Mouse (Mus musculus) central nervous system, embryonic 11.5 days (tissue): ENCODE data around the gene Tep1. TPM values are rescaled to one million over a fixed set of nuclear protein-coding genes. Genes with fewer than 3 reads are reported as not detected.

ENCODE experiments used
- polyA plus RNA-seq: library from polyadenylated mRNA; depleted of rRNA; stranded (reverse); fragments of >200 nt; gene quantifications from 2 replicates; pipeline ENCODE4 v1.2.3, GENCODE M21; 2012; rRNA removed

The Tep1 gene
- polyA plus RNA-seq, result 8.0 and 11.4 TPM in 2 replicates

GRCm38 (mm10) chr14:50869889-50870804, at the start of gene Tep1:
Gene Tep1 (minus strand): TSS chr14:50870560.

GRCm38 (mm10) chr14:50897374-50897765, 27.0 kb upstream of the Tep1 start, which contains the start of gene Klhl33:
Gene Klhl33 (minus strand): TSS chr14:50897507.

GRCm38 (mm10) chr14:50807487-50808072, 62.8 kb downstream of the Tep1 start, which contains the start of the genes Ccnb1ip1 and Parp2:
Gene Ccnb1ip1 (minus strand): TSS chr14:50807732.
Gene Parp2 (plus strand): TSS chr14:50807841.

GRCm38 (mm10) chr14:50785251-50785637, 85.1 kb downstream of the Tep1 start, which contains the start of gene Ttc5:
Gene Ttc5 (minus strand): TSS chr14:50785519.

Other genes with a start within 250 kb of the Tep1 start
- not detected in 2 replicates for gene Olfr745, start 231.2 kb downstream of the Tep1 start, polyA plus RNA-seq
- gene Olfr746, start 223.5 kb downstream of the Tep1 start, polyA plus RNA-seq, result not detected in 2 replicates
- gene Olfr747, start 177.4 kb downstream of the Tep1 start, polyA plus RNA-seq, result not detected in 2 replicates
- gene Olfr748, start 163.2 kb downstream of the Tep1 start, polyA plus RNA-seq, result not detected in 2 replicates
- not detected in 2 replicates for gene Olfr749, start 125.5 kb downstream of the Tep1 start, polyA plus RNA-seq
- 98.5 and 117 TPM in 2 replicates for gene Ttc5, start 85.0 kb downstream of the Tep1 start, polyA plus RNA-seq
- 0.17 TPM in 1 of 2 replicates, not detected in the other for gene Ccnb1ip1, start 62.8 kb downstream of the Tep1 start, polyA plus RNA-seq
- gene Parp2, start 62.7 kb downstream of the Tep1 start, polyA plus RNA-seq, result 93.7 and 103 TPM in 2 replicates
- 0.26 and 0.34 TPM in 2 replicates for gene Klhl33, start 26.9 kb upstream of the Tep1 start, polyA plus RNA-seq
- 116 and 147 TPM in 2 replicates for gene Osgep, start 54.3 kb upstream of the Tep1 start, polyA plus RNA-seq
- 251 and 280 TPM in 2 replicates for gene Apex1, start 54.4 kb upstream of the Tep1 start, polyA plus RNA-seq
- gene Pip4p1, start 60.3 kb upstream of the Tep1 start, polyA plus RNA-seq, result 82.2 and 83.3 TPM in 2 replicates
- gene Pnp, start 60.5 kb upstream of the Tep1 start, polyA plus RNA-seq, result 56.1 and 57.4 TPM in 2 replicates
- gene Gm49342, start 74.0 kb upstream of the Tep1 start, polyA plus RNA-seq, result 55.7 and 88.9 TPM in 2 replicates
- 0.55 and 0.57 TPM in 2 replicates for gene Pnp2, start 85.4 kb upstream of the Tep1 start, polyA plus RNA-seq
- 0.04 TPM in 1 of 2 replicates, not detected in the other for gene Rnase10, start 137.2 kb upstream of the Tep1 start, polyA plus RNA-seq
- gene Rnase9, start 171.3 kb upstream of the Tep1 start, polyA plus RNA-seq, result not detected in 2 replicates
- gene Rnase11, start 179.6 kb upstream of the Tep1 start, polyA plus RNA-seq, result not detected in 2 replicates
- 0.14 and 0.47 TPM in 2 replicates for gene Rnase12, start 187.1 kb upstream of the Tep1 start, polyA plus RNA-seq
- not detected in 2 replicates for gene Olfr750, start 203.9 kb upstream of the Tep1 start, polyA plus RNA-seq
- gene Rnase4, start 220.5 kb upstream of the Tep1 start, polyA plus RNA-seq, result 8.4 and 16.1 TPM in 2 replicates
- gene Ang, start 220.6 kb upstream of the Tep1 start, polyA plus RNA-seq, result 4.2 and 5.2 TPM in 2 replicates
- 0.04 TPM in 1 of 2 replicates, not detected in the other for gene Eddm3b, start 243.9 kb upstream of the Tep1 start, polyA plus RNA-seq